Mouse (Mus musculus): ENCODE measurements at regions not wholly inside any gene's neighbourhood (a gene's known extent, or its start where the extent isn't known, plus 50 kb on each side); places are given as distances from the start of the nearest gene placed in this dataset.

GRCm38 (mm10) chr19:53476768-53477547, 52.0 kb upstream of the Dusp5 start:
- DNase-seq, result no peak

- DNase-seq, result no peak
Observed at GRCm38 (mm10) chr19:53469256-53469655, 59.7 kb upstream of the Dusp5 start.

GRCm38 (mm10) chr19:53464681-53465080, 64.2 kb upstream of the Dusp5 start:
- DNase-seq, result no peak

- peak; percentile 61 to 64 for DNase-seq
Observed at GRCm38 (mm10) chr19:53464135-53464534, 64.8 kb upstream of the Dusp5 start.

GRCm38 (mm10) chr19:53461025-53462015, 67.6 kb upstream of the Dusp5 start:
- DNase-seq, result no peak

- no peak for DNase-seq
Observed at GRCm38 (mm10) chr19:53460312-53461024, 68.4 kb upstream of the Dusp5 start.

- no peak for DNase-seq
Observed at GRCm38 (mm10) chr19:53459407-53459788, 69.0 kb upstream of the Smndc1 start.

- DNase-seq, result no peak
Observed at GRCm38 (mm10) chr19:53458770-53459406, 68.5 kb upstream of the Smndc1 start.

- DNase-seq, result no peak
Observed at GRCm38 (mm10) chr19:53456681-53457080, 66.3 kb upstream of the Smndc1 start.

GRCm38 (mm10) chr19:53454571-53454970, 64.2 kb upstream of the Smndc1 start:
- peak; percentile 72 to 76 for DNase-seq

- peak; percentile 92 to 93 for DNase-seq
Observed at GRCm38 (mm10) chr19:53454059-53454458, 63.7 kb upstream of the Smndc1 start.

- peak; percentile 55 to 64 for DNase-seq
Observed at GRCm38 (mm10) chr19:53453317-53453947, 63.1 kb upstream of the Smndc1 start.

- DNase-seq, result no peak
Observed at GRCm38 (mm10) chr19:53452360-53452759, 62.0 kb upstream of the Smndc1 start.

- DNase-seq, result peak; percentile 69 to 70
Observed at GRCm38 (mm10) chr19:53451388-53451922, 61.1 kb upstream of the Smndc1 start.

- peak in 1 of 2 experiments; percentile 60 for DNase-seq
Observed at GRCm38 (mm10) chr19:53450624-53451387, 60.4 kb upstream of the Smndc1 start.

- DNase-seq, result no peak
Observed at GRCm38 (mm10) chr19:53449137-53449783, 58.9 kb upstream of the Smndc1 start.

GRCm38 (mm10) chr19:53448206-53448605, 57.8 kb upstream of the Smndc1 start:
- peak; percentile 71 to 74 for DNase-seq

GRCm38 (mm10) chr19:53447754-53448153, 57.4 kb upstream of the Smndc1 start:
- peak in 1 of 2 experiments; percentile 51 for DNase-seq

GRCm38 (mm10) chr19:53446216-53446615, 55.8 kb upstream of the Smndc1 start:
- no peak for DNase-seq

GRCm38 (mm10) chr19:53444646-53445045, 54.3 kb upstream of the Smndc1 start:
- DNase-seq, result no peak
